Mouse (Mus musculus) thymus, adult 2 months (tissue): ENCODE results near the gene Nol4l.

Source experiments
- CTCF ChIP-seq: fragments of 200-500 bp; IDR thresholded peaks from 2 replicates; pipeline ENCODE4 v1.5.1; 2012; ENCODE audit warnings: mild to moderate bottlenecking, control low read depth, low read length, moderate library complexity, borderline replicate concordance; ENCODE audit not compliant: control insufficient read depth, poor library complexity, insufficient read depth; ENCODE audit errors: extremely low read depth
- POLR2A ChIP-seq: fragments of 200-500 bp; IDR thresholded peaks from 2 replicates; pipeline ENCODE4 v1.6.1; 2012; ENCODE audit warnings: mild to moderate bottlenecking, low read length, control low read depth, moderate library complexity; ENCODE audit not compliant: control insufficient read depth, poor library complexity, insufficient read depth; ENCODE audit errors: extremely low read depth

DNA sequence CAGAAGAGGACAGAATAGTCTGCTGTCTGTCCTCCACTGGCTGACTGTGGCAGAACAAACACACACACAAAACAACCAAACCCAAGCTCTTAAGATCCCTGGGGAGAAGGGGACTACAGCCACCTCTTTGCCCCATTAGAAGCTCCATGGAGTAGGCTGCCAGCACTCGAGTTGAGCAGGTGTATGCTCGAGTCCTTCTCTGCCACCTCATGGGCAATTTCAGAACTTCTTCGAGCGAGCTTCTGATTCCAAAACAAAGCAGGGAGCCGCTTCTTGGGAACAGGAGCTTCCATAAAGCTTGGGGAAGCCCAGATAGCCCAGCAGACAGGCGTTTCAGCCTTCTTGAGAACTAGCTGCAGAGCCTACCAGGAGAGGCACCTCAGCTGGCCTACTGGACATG, 117.2 kb downstream of the Nol4l start:
- TF ChIP-seq CTCF, result no peak
- no peak for TF ChIP-seq POLR2A
